Mouse (Mus musculus) layer of hippocampus, adult 2 months (tissue): ENCODE data around the gene Sowahc. TPM values are rescaled to one million over a fixed set of nuclear protein-coding genes. Genes with fewer than 3 reads are reported as not detected.

ENCODE experiments used
- DNase-seq, 2 experiments: peaks; one replicate each; pipeline ENCODE4 v3.0.0; 2022; ENCODE audit warnings: low spot score in 2 of 2
- H3K27ac ChIP-seq: fragments of 200-600 bp; 2 replicates; pipeline ENCODE4 v1.8.1; 2022
- H3K4me3 ChIP-seq: fragments of 200-600 bp; 2 replicates; pipeline ENCODE4 v1.8.1; 2022; ENCODE audit warnings: mild to moderate bottlenecking
- CTCF ChIP-seq: fragments of 200-600 bp; conservative IDR thresholded peaks from 2 replicates; pipeline ENCODE4 v1.8.1; 2022; ENCODE audit warnings: antibody characterized with exemption, mild to moderate bottlenecking, moderate library complexity
- long read RNA-seq, 2 experiments: library from polyadenylated mRNA; stranded (forward); transcript quantifications; one replicate each; pipeline ENCODE4 v2.0.0; 2021; ENCODE audit warnings: borderline mapping rate in 2 of 2
- total RNA-seq, 2 experiments: library from RNA; stranded (reverse); gene quantifications; 2 replicates each; pipeline ENCODE4 v1.2.3; 2021

Gene Sowahc
- total RNA-seq = 1 to 10 TPM; 6.6 to 7.4 TPM
- long read RNA-seq, experiment 1, full-length matches to known transcripts = 3 of 3 reads
- long read RNA-seq, experiment 1, partial matches to known transcripts = 0 of 3 reads
- long read RNA-seq, experiment 1, other reads (novel, unspliced or antisense) = 0 of 3 reads
- long read RNA-seq, experiment 2, full-length matches to known transcripts = 6 of 6 reads
- long read RNA-seq, experiment 2, partial matches to known transcripts = 0 of 6 reads
- long read RNA-seq, experiment 2, other reads (novel, unspliced or antisense) = 0 of 6 reads

GRCm38 (mm10) chr10:59221473-59222270 lies at the start of gene Sowahc, which contains the start of gene Sept10:
Gene Sowahc, plus strand, starts transcription at chr10:59221953.
Gene Sept10, minus strand, starts transcription at chr10:59221847.
- peak within 1 kb of the TSS; percentile 93 for H3K4me3 ChIP-seq
- peak within 1 kb of the TSS; percentile 94 for H3K27ac ChIP-seq
- TF ChIP-seq CTCF = no peak
- peak; percentile 93 to 97 for DNase-seq

- DNase-seq = no peak
- TF ChIP-seq CTCF = peak; percentile 33
- H3K27ac ChIP-seq = no peak overlapping the region
- no peak overlapping the region for H3K4me3 ChIP-seq
Measured at GRCm38 (mm10) chr10:59172539-59172938, 49.2 kb upstream of the Sowahc start.

GRCm38 (mm10) chr10:59179620-59180019 lies 42.1 kb upstream of the Sowahc start:
- Histone ChIP-seq H3K4me3 (no peak overlapping the region), H3K27ac (no peak overlapping the region)
- no peak for DNase-seq
- TF ChIP-seq CTCF = no peak

- Histone ChIP-seq H3K27ac (0 out of 2 replicates have a peak overlapping the region, but pooled peaks have one; percentile 20), H3K4me3 (no peak overlapping the region)
- TF ChIP-seq CTCF = no peak
- DNase-seq = no peak
Measured at GRCm38 (mm10) chr10:59182306-59182705, 39.4 kb upstream of the Sowahc start.

- TF ChIP-seq CTCF = no peak
- Histone ChIP-seq H3K4me3 (no peak overlapping the region), H3K27ac (no peak overlapping the region)
Measured at GRCm38 (mm10) chr10:59194891-59195290, 26.9 kb upstream of the Sowahc start.

GRCm38 (mm10) chr10:59196763-59197162 lies 25.0 kb upstream of the Sowahc start:
- DNase-seq = no peak
- Histone ChIP-seq H3K4me3 (no peak overlapping the region), H3K27ac (no peak overlapping the region)
- TF ChIP-seq CTCF = no peak

More at GRCm38 (mm10) chr10:59194891-59195290, 26.9 kb upstream of the Sowahc start:
- no peak for DNase-seq

GRCm38 (mm10) chr10:59200011-59200410 lies 21.7 kb upstream of the Sowahc start:
- no peak overlapping the region for H3K4me3 ChIP-seq
- no peak for TF ChIP-seq CTCF
- H3K27ac ChIP-seq = no peak overlapping the region
- DNase-seq = no peak

GRCm38 (mm10) chr10:59220824-59221472 lies 805 bp upstream of the Sowahc start:
- no peak for TF ChIP-seq CTCF
- H3K27ac ChIP-seq = peak overlapping the region; percentile 94
- H3K4me3 ChIP-seq = peak overlapping the region; percentile 93
- DNase-seq = no peak

- Histone ChIP-seq H3K4me3 (peak overlapping the region; percentile 93), H3K27ac (peak overlapping the region; percentile 94)
- TF ChIP-seq CTCF = no peak
- DNase-seq = no peak
Measured at GRCm38 (mm10) chr10:59222271-59223101, 733 bp downstream of the Sowahc start.

GRCm38 (mm10) chr10:59223301-59223700 lies 1.5 kb downstream of the Sowahc start:
- TF ChIP-seq CTCF = no peak
- no peak for DNase-seq
- Histone ChIP-seq H3K4me3 (peak overlapping the region; percentile 93), H3K27ac (no peak overlapping the region)

GRCm38 (mm10) chr10:59223890-59224289 lies 2.1 kb downstream of the Sowahc start:
- DNase-seq = no peak
- no peak for TF ChIP-seq CTCF
- H3K4me3 ChIP-seq = peak overlapping the region; percentile 93

GRCm38 (mm10) chr10:59225137-59225536 lies 3.4 kb downstream of the Sowahc start:
- H3K4me3 ChIP-seq = no peak overlapping the region
- no peak for TF ChIP-seq CTCF
- no peak for DNase-seq
- H3K27ac ChIP-seq = no peak overlapping the region

More at GRCm38 (mm10) chr10:59223890-59224289, 2.1 kb downstream of the Sowahc start:
- no peak overlapping the region for H3K27ac ChIP-seq
